Mouse (Mus musculus) skeletal muscle tissue, adult 2 months (tissue): Measurements from ENCODE around the gene Tmprss13.

Source experiments
- DNase-seq: peaks from one replicate; pipeline ENCODE4 v3.0.0-alpha.2; 2012; ENCODE audit warnings: low read depth, low spot score

Gene Tmprss13

DNA sequence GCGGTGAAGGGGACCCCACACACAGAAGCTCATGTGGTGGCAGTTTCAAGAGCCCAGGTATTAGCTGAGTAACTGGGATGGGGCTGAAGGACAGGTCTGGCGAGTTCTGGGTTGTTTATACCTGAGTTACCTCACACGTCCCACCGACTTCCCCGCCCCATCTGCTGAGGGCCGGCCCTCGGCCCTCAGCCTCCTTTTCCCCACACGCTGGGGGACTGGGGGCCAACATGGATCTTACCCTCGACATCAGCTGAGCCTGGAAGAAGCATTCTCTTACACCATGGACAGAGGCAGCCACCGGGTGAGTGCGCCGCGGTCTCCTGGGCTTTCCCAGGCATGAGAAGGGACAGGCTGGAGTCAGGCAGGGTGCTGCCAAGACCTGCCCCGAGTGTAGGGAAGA lies at the start of gene Tmprss13:
Gene Tmprss13 (plus strand): TSS at position 246 of the 400 bp plus-strand sequence.
- no peak for DNase-seq

DNA sequence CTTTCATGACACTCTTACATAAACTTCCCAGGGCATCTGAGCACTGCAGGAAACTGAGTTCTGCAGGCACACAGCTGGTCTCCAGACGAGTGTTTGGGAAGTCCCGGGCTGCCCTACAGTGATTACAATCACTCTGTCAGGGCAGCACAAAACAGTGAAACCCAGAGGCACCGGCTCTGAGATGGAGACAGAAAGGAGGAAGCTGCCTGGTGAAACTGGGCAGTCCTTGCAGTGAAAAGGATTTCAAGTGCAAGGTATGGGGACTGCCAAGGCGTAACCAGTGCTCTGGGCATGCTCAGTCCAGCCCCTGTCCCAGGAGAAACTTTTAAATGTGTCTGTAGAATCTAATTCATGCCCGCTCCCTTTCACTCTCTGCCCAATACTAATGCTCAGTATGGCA lies 46.7 kb upstream of the Tmprss13 start:
- no peak for DNase-seq

DNA sequence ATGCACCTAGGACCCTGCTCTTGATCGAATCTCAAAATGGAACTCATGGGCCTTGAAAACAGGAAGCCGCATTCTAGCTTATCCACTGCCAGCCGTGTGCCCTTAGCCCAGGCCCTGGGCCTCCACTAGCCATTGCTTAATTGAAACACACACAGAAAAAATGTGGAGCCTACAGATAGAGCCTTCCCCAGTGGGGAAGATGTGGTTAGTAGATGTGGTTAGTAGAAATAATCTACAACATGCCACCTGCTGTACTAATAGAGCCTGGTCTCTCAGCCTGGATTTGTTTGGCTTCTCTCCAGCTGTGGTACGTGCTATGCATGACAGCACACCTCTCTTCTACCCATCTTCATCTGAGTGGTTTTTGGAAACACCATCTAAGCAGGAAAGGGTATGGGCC lies 44.7 kb upstream of the Tmprss13 start:
- no peak for DNase-seq

DNA sequence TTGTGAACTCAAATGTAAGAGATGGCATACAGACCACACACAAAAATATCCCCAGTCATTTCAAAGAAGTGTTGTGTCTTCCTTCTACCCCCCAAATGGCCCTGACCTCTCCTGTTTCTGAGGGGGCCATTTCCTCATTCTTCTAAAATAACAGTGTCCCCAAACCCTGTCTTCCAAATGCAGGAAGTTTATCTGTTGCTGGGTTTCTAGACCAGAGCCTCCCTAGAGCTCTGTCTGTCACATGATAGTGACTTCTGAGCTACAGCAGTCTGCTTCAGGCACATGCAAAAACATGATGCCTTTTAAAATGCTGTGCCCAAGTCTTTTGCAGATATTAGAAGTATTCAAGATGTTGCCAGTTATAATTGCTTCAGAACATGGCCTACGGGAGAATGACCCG lies 44.3 kb upstream of the Tmprss13 start:
- no peak for DNase-seq

DNA sequence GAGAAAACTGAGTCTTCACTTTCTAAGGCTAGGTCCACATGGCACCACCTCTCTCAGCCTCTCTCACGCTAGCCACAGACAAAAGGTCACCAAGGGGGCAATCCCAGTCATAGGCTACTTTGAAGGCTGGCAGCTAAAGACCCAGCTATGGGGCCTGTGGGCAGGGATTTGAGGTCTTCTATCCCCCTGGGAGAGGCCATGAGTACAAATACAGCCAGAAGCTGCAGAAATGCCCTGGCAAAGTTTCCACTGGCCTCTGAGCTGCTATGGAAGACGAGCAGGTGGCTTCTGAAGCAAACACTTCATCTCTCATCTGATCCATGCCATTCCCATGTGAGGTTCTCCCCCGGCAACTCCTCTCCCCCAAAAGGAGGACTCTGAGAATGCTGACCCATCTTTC lies 38.8 kb upstream of the Tmprss13 start:
- no peak for DNase-seq

DNA sequence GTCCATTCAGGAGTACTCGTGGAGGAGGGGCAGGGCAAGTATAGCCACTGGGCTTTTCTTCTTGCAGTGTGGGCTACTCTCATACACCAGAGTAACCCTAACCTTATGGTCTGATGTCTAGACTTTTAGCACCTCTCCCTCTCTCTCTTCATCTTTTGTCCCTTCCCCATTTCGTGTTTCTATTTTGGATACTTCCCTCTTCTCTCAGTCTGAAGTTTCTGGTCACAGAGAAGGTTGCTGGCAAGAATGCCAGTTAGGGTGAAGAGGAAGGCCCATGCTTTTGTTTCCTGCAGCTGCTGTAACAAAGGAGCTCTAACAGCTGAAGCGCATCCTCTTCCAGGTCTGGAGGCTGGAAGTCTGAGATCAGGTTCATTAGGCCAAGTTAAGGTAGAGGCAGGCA lies 38.0 kb upstream of the Tmprss13 start:
- no peak for DNase-seq

DNA sequence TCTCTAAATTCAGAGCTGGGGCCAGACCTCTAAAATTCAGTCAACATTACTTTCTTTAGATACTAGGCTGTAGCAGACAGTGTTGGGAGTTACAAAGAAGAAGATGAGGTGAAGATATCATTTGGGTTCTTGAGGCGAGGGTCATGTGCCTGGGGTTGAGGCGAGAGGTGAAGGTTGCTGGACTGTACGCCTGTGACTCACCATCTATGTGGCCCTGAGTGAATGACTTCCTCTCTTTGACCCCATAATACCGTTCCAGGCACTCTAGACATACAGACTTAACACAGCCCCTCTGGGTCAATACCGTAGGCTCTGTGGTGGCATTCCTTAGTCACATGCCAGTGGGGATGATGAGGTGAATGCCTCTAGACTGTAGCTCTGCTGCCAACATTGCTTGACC lies 36.4 kb upstream of the Tmprss13 start:
- DNase-seq: no peak

DNA sequence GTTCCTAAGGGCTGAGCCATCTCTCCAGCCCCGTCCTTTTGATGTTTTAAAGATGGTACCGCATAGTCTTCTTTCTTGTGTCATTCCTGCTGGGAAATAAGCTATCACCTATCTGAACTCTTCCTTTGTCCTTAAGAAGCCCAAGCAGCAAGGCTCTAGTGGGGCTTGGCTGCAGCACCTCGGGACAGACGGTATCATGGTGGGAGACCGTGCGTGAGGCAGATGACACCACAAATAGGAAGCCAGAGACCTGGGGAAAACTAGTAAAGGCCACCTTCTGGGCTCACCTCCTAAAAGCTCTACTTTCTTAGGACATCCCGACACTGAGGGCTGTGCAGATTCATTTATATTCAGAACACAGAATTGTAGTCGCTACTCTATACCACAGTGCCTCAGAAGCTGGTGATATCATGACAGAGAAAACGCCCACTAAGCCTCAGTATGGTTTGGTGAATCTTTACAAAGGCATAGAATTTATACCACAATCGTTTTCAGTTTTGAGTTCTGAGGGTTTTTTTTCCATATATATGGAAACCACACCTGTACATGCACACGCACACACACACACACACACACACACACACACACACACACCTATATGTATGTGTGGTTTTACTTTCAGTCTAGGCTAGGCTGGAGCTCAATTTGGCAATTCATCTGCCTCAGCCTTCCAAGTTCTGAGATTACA lies 27.3 kb upstream of the Tmprss13 start:
- no peak for DNase-seq

DNA sequence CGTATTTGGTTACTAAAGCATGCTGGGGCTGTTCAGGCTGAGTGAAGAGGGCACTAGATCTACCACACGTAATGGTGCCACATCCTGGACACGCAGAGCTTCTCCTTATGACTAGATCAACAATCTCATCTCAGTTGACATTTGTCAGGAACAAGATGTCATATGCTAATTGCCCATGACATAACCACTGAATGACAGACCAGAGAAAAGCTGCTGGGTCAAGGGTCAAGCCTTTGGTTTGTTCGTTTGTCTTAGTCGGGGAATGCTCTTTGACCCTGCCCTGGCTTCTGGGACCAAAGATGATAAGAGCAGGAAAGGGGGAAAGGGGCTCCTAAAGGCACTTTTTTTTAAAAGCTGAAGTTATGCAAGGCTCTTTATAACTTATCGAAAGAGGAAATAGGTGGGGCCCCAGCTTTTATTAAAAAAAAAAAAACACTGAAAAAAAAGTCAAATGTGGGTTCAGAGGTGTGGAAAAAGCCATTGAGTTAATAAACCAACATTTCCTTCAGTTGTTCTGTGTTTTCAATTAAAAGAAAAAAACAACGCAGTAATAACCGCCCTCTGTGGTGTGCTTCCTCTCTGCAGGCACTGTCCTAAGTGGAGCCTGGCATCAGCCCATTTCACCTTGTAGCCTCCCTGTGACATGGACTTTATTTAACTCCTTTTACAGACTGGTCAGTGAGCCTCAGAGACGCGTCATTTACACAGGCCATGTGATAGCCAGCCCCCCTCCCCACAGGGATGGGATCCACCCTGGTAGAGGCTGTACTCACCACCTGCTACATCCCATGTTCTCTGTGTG lies 24.5 kb upstream of the Tmprss13 start:
- no peak for DNase-seq

DNA sequence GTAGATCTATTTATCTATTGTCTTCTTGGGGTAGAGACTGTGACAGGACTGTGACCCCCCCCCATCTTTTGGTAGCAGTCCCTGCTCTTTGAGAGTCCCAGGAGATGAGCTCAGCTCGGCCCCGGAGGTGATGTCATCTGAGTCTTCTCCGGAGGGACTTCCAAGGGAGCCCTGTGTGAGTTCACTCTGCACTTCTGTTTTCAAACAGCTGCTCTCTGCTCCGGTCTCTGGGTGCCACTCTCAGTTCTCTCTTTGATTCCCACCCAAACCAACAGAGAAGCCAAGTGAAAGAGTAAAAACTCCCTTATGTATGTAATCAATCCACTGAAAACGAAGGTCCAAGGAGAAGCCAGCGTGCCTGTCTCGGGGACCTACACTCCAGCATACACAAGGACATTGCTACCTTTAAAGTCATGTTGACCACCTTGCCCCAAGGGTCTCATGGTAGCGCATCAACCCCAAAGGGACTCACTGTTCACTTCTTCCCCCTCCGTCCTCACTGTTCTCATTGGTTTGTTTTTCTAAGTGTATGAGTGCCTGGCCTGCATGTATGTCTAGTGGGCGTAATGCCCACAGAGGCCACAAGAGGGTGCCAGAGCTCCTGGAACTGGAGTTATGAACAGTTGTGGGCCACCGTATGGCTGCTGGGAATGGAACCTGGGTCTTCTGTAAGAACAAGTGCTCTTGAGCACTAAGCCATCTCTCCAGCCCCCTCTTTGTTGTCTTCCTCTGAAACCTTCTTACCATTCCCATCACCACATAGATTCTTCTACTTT lies 19.5 kb upstream of the Tmprss13 start:
- DNase-seq: peak; percentile 38

DNA sequence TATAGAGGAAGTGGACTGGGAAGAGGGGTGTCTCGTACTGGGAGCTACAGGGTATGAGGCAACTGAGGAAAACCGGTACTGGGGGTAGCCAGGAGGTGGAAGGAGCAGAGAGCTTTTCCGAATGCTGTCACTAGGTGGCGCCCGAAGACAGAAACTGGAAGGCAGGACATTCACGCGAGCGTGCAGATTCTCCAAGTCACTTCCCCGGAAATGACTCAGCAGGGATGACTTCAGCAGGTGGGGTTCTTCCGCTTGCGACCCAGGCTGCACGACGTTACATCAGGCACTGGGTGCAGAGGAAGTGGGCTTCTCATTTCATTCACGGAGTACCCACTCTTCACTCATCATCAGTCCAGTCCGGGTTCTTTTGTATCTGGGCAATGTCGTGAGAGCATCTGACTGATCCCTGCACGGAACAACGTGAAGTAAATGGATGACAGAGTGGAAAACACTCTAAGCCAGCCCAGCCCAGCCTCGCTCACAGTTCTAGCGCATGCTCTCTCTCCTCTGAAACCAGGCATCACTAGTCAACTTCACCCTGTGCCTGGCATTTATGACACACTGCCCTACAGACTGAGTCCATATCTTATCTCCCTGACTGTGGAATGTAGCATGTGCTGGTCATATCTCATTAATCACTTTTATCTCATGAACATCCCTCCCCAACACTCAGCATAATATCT lies 18.3 kb upstream of the Tmprss13 start:
- DNase-seq: peak; percentile 92

DNA sequence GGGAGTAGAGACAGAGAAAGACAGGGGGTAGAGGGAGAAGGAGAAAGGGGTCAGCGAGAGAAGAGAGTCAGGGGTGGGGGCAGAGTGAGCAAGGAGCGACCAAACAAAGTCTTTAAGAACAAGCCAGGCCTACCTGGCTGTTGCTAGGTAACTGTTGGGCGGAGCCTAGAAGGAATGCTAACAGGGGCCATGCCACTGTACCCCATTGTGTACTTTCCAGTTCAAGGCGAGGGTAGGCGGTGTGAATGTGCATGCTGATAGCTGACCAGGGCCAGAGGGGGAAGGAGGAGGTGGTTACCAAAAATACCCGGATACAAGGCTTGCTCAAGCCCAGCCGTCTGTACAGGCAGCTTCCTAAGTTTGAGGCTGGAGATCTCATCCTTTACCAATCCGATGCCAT lies 17.1 kb upstream of the Tmprss13 start:
- no peak for DNase-seq

DNA sequence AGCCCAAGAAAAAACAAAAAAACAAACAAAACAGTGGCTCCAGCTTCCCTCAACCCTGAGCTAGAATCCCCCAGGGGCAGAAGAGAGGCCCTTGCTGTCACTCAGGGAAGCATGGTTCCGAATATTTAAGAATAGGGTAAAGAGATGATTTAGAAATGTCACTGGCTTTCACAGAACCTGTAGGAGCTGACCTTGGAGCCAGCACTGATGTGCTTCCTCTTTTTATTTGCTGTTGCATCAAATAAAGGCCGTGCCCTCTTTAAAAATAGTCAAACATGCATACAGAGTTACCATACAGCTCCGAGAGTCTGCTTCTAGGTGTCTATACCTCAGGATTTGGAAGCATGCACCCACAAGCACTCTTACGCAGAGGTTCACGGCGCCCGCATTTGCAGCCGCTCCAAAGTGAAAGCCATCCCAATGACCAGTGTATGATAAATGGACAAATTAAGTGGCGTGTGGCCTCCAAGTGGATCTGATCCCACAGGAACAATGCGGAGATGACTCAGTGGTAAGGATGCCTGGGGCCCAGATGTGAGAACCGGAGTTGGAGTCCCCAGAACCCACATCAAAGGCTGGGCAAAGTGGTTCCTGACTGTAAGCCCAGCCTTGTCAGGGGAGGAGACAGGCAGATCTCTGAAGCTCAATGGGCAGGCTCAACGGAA lies 12.0 kb upstream of the Tmprss13 start:
- no peak for DNase-seq

DNA sequence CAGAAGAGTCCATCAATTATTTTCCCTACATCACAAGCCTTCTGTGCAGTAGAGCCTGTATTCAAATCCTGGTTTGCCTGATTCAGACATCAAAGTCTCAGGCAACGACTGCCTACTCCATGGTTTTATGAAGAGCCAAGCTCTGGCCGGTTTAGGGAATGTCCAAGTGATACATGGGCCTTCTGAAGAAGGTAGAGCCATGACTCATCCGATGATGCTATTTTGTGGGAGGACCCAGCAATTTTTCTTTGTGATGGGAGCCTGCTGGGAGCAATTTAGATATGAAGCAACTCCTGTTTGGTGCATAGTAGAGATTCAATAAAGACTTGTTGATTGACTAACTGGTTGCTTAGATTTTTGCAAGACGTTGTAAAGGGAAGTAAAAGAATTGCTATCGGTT lies 10.4 kb upstream of the Tmprss13 start:
- no peak for DNase-seq

DNA sequence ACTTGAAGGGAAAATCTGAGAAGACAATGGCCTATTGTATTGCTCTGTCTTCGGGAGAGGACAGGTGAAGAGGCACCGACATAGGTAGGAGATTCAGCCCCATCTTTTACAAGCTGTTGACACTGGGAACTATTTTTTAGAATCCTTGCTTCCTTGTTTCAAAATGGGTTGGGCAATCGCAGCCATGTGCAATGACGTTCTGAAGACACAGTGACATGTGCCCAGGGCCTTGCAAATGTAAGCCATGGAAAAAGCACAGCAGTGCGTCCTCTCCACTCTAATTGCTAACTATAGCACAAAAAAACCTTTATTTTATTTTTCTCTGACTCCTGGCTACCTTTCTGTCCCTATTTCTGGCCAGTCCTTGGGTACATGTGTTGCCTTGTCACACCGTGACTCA lies 7.0 kb upstream of the Tmprss13 start:
- DNase-seq: no peak

DNA sequence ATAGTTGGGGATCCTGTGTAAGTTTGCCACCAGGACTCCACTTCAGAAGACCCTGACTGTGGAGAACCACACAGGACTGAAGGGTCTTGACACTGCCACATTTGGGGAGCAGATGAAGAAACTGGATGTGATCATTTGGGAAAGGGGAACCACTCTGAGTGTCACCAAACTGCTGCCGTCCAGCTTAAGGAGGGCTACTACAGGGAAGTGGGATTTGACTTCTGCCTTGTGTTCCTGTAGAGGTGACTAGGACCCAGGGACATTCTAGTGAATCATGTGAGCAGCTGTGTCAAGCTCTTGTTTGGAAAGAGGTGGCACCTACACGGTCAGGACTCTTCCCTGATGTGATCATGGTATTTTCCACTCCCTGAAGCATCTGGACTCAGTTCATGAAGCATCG lies 5.0 kb upstream of the Tmprss13 start:
- DNase-seq: no peak

DNA sequence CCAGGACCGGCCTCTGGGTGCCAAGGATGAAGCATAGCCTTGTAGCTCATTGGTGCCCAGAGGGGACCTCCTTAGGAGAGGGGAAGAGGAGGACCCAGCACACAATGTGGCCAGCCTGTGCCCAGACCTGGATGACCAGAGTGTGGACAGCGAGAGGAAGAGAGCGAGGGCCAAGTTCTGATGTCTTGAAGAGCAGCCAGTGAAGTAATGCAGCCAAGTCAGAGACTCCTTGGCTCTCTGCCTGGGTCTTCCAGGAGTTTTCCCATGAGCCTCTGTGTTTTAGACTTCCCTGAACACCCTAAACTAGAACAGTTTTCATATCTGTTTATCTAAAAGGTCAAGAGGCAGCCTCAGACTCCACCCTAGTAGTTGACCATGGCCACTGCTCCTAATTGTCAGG lies 1.3 kb upstream of the Tmprss13 start:
- peak; percentile 56 for DNase-seq

DNA sequence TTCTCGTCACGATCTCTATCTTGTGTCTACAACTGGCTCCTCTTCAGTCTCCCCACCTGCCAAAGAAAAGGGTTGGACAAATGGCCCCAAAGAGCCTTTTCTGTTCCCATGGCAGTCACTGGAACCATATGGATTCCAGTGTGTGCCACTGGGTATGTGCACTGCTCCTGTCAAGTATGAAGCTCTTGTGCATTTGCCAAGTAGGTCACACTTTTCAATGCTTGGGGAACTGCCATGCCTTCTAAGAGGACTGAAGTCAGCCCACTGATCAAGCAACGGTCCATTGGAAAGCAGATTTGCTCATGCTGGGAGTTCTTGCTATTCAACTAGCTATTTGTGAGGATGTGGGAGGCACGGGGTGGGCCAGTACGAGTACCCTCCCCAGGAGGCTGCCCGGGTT lies 2.6 kb downstream of the Tmprss13 start:
- no peak for DNase-seq

DNA sequence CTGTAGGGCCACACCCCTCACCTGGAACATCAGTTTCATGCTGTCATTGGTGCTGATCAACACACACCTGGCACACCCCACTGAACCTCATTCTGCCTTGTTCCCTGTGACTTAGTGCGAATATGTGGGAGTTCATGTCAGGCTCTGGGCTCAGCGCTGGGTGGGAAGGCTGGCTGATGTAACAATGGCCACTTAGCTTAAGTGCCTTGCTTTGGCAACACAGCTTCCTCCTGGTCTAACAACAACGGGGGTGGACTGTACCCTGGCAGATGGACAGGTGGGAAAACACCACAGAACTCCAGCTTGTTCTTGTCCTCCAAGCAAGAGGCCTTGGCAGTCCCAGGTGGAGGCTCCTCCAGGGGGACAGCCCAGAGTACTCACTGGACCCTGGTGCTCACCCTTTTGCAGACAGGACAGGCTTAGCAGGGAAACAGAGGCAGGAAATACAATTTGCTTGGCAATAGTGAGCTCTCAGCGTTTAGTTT lies 3.1 kb downstream of the Tmprss13 start:
- no peak for DNase-seq

DNA sequence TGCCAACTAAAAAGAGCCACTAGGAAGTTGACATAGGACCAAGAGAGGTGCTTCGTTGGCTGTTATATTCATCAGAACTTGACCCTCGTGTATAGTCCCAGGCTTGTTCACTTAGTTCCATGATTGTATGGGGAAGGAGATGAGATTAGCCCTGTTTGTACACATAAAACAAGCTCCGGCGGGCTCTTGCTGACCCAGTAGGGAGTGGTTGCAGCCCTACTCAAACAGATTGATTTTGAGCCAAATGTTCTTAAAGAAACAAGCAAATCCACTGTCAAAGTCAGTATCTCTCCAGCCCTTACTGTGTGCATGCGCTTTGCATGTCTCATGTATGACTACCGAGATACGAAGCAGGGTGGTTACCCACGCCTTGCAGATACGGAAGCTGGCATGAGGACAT lies 7.5 kb downstream of the Tmprss13 start:
- no peak for DNase-seq

DNA sequence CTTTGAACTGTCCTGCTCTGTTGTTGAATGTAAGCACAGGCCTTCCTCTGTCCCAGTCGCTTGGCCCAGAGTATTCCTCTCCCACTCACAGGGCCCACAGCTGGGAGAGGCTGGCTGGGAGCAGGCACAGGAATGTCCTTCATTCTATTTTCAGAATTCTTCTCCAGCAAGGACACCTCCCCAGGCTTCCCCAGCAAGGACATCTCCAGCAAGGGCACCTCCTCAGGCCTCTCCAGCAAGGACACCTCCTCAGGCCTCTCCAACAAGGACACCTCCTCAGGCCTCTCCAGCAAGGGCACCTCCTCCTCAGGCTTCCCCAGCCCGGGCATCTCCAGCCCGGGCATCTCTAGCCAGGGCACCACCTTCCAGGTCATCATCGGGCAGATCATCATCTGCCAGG lies 9.4 kb downstream of the Tmprss13 start:
- DNase-seq: no peak
